Mouse (Mus musculus): ENCODE data around the gene Camk2n1.

Gene Camk2n1

DNA sequence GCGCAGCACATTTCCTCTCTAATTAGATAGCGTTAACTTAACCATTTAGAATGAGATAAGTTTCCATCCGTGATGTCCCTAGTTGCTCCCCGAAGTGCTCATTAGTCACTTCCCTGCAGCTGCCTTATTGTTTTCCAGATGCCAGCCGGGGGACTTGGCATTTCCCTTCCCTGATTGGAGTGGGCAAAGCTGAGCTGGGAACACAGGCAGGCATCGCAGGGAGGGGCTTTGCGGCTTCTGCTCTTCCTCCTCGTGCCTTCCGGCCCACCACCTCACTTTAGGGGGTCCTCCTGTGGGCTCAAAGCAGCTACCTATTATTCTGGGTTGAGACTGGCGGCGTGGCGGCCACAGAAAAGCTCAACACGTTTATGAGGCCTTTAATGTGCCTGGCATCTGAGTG lies 7.1 kb upstream of the Camk2n1 start:
- intact Hi-C loops (cut with DNase I): loop anchor here (1.0 to 5.0 kb wide), 3 partner anchors 115 to 405 kb away; no protein-coding TSS in a partner anchor

DNA sequence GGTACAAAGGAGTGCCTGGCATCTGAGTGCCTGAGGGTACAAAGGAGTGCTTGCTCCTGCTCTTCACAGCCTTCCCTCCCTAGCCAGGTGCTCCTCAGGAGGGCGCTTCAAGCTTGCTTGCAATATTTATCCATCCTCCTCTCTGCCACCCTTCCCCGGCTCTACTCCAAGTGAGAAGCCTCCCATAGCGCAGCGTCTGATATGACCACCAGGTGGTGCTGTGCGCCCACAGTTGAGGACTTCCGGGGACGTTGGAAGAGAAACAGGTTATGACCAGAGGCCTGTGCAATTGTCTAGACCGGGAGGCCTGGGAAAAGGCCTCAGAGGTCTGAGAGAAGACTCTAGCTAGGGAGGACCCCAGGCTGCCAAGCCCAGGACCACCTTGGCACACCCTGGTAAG lies 6.7 kb upstream of the Camk2n1 start:
- intact Hi-C loops (cut with DNase I): loop anchor here (1.0 to 5.0 kb wide), 3 partner anchors 115 to 405 kb away; no protein-coding TSS in a partner anchor

DNA sequence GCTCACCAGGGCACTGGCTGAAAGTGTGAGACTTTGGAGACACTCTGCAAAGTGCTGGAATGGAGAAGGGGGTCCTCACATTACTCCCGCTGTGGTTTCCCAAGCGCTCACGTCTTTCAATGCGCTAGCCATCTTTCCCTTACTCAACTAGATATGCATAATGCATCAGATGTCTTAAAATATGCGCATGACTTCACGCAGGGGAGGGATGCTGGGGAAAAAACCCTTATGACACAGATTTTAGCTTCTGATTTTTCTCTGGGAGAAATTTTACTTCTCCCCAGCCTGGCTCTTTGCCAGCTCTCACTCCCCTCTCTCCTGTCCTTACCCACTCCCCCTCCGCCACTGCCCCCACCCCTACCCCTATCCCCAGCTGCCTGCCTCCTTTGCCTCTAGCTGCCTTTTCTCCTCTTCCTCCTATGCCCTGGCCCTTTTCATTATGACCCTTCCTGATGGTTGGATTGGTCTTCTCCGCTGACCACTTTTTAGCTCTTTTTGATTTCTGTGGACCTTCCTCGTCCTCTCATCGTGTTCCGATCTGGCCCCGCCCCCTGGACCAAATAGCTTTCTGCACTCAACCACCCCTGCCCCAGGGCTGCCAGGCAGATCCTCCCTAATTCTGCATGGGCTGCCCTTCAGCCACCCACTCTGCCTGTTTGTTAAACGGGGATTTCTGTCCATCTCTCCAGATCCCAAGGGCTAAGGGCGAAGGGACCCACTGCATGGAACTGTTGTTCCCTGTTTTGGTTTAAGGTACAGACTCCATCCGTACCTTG lies 6.1 kb upstream of the Camk2n1 start:
- intact Hi-C loops (cut with DNase I): loop anchor here (1.0 to 5.0 kb wide), 3 partner anchors 114 to 404 kb away; no protein-coding TSS in a partner anchor

DNA sequence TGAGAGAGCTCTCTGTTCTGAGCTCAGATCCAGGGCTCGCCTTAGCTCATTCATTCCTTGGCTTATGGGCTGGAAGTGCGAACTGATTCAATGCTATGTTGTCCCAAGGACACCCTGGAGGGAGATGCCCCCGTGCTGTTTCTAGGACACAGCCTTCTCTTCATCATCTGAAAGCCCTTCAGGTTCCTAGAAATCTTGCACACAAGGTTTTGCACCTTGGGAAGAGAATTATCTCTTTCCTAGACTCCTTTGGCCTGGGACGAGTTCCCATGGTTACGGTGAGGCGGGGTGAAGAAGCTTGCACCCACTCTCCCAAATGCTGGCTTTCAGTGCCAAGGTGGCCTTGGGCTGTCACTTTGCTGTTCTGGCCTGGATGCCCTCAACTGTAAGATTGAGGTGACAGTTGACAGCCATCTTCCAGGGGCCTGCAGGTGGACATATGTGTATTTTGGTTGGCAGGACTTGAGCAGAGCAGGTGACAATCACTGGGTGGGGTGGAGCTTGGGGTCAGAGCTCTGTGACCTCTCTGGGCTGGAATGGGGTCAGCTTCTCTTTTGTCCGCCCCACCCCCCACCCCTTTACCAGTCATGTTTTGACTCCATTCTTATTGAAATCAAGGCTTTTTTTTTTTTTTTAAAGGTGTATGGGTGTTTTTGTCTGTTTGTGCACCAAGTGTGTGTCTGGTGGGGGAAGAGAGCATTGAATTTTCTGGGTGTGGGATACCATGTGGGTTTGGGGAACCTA lies 5.1 kb upstream of the Camk2n1 start:
- intact Hi-C loops (cut with DNase I): loop anchor here (5.0 kb wide), 1 partner anchor 403 kb away; no protein-coding TSS in a partner anchor

DNA sequence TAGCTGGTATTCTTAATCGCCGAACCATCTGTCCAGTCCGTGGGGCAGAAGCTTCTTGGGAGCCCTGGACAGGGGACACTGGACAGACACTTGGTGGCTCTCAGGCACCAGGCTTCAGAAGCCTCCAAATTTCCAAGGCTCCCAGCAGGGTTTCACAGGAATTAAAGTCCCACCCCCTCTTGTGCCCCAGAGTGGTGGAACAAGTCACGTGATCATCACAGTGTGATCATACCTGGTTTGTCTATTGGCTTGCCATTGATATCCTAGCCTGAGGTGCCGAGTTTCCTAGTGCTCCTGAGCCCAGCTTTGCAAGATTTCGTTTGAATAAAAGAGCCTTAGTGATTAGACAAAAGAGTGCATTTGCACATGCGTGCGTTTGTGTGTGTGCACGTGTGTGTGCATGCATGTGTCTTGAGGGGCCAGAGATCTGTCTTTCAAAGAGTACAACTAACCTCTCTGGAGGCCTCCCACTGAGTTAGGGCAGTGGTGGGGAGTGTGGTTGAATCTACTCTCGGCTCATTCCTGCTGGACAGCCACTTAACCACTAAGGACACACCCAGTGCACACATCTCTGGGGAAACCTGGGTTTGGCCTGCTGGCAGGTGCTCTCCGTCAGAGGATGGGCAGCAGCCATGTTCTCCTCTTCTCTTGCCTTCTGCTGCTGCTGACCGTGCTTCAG lies 4.3 kb upstream of the Camk2n1 start:
- intact Hi-C loops (cut with DNase I): loop anchor here (5.0 kb wide), 1 partner anchor 403 kb away; no protein-coding TSS in a partner anchor

DNA sequence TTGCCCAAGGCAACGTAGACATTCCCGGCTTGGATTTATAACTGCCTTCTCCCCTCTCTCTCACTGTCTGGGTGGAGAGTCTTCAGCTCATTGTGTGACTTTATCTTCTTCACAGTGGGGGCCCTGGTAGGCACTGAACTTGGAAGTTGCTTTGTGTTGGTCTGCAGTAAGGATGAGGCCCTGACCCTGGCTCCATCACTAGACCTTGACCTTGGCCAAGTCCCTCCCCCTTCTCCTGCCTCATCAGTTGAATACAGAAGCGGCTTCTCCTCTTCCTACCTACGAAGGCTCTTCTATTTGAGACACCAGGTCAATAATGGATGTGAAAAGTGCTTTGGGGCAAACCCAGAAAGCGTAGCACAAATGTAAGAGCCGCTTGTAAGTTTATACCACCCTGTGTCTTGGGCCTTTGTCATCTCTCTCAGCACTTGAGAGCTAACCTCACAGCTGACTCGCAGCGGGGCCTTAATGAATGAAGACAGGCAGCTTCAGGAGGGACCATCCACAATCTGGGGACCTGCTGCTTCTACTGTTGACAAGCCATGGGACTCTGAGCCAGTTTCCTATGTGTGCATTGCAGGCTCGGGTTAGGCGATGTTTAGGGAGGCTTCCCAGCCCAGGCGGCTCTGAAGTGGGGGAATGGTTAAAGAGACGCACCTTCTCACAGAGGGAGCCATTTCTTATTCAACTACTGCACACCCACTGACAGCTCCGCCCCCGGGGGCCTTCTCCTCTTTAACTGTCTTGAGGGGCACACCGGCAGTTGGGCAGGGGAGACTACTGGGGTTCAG lies 1.6 kb upstream of the Camk2n1 start:
- intact Hi-C loops (cut with DNase I): no loop called here

DNA sequence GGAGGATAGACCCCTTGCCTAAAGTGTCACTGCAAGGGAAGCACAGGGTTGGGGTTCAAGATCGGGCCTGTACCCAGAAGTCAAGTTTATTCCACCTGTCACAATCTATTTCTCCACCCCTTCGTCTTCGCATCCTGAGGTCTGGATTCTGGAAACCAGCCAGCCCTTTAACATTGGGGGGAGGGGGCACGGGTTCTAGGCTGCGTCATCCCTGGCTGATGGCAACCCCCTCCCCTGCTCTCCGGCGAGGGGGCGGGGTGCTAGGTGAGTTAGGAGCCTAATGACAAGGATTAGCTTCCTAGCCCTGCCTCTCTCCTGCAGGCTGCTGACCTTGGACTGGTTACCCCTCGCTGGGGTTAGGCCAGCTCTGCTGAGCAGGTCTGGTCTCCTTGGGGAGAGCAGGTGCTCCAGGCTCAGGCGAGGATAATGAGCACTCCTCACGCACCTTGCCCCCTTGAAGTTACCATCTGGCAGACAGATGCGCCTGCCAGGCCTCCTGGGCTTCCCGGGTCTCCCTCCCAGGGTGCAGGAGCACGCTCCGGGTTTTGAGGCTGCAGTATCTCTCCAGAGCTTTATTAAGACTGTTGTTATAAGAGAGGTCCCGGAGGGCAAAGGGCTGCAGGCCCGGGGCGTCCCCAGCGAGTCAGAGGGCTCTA lies 889 bp upstream of the Camk2n1 start:
- intact Hi-C loops (cut with DNase I): no loop called here

DNA sequence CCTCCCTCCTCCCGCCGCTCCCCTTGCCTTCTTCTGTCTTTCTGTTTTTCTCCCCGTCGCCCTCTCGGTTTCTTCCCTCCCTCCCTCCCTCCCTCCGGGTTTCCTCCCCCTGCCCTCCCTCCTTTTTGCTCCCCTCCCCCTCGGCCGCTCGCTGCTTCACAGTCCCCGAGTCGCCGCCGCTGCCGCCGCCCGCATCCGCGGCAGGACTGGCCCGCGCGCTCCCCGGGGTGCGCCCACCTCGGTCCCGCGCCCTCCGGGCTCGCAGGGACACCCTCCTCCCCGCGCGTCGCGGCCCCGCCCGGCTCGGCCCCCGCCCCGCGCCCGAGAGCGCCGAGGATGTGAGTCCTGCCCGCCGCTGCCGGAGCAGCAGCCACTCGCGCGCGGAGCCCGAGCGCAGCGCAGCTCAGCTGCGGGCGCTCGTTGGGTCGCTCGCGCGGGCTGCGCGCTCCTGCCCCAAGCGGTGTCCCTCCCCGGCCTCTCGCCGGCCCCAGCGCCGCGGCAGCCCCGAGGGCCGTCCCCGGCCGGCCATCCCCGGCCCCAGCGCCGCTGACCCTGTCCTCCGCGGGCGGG lies 542 bp downstream of the Camk2n1 start:
- intact Hi-C loops (cut with DNase I): no loop called here

DNA sequence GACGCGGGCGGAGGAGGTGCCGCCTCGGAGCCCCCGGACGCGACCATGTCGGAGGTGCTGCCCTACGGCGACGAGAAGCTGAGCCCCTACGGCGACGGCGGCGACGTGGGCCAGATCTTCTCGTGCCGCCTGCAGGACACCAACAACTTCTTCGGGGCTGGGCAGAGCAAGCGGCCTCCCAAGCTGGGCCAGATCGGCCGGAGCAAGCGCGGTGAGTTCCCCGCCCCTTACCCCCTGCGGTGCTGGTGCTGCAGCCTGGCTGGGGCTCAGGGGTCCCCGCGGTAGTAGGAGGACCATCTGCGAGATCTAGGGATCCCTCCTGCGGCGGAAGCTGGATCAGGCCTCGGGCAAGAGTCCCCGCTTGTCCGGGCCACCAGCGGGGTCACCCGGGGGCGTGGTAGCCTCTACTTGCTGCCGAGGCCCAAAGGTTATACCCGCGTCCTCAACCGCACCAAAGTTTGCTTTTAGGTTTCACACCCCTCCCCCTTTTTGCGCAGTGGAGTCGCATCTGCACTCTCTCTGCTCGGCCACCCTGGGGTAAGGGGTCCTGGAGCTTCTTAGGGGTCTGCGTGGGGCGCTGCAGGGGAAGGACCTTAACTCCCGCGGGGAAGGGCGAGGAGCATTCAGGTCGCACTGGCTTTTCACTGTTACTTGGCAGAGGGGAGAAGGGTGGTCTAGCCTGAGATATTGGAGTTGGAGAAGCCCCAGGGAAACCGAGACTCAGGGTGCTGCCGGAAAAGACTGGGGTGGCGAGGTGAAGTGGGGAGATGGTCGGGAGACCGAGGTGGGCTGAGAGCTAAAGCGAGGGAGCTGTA lies 1.2 kb downstream of the Camk2n1 start:
- intact Hi-C loops (cut with DNase I): no loop called here

DNA sequence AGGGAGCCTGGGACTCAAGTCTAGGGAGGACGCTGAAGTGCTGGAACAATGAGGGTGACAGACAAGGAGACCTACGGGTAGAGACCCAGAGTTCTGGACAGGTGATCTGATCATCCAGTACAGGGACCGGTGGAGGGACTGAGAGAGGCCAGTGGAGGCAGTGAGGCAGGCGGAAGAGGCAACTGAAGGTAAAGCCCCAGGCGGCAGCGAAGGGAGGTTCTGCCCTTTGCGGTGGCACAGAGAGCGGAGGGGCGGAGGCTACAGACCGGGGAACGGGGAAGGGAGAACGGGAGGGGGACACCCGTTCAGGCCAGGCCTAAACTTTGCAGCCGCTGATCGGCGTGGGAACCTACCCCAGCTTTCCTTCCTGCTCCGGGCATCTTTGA lies 1.8 kb downstream of the Camk2n1 start:
- intact Hi-C loops (cut with DNase I): no loop called here

DNA sequence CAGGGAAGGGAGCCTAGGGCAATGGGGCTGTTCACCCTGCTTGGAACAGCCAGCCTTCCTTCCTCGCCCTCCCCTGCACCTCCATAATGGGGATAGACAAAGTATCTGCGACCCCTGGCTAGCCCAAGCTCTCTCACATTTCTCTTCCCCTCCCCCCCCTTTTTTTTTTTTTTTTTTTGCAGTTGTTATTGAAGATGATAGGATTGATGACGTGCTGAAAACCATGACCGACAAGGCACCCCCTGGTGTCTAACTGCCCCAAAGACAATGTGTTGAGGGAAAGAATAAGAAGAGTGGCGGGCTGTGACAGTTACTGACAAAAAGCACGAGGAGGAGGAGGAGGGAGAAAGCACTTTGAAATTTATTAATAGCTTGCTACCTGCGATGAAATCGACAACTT lies 2.4 kb downstream of the Camk2n1 start:
- intact Hi-C loops (cut with DNase I): no loop called here

DNA sequence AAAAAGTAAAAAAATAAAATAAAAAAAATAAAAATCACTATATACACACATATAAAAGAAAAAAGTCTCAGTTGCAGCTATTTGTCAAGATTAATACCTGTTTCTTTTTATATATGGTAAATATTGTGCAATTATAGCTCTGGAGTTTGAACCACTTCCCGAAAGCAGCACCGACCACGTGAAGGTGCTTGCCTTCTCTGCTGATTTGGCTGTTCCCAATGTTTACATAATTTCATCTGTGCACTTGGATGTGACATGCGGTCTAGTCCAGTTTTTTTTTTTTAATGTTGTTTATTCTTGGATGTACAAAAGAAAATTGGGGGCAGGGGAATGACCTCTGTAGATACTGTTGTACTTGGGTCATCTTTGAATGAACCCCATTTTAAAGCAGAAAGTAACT lies 3.0 kb downstream of the Camk2n1 start:
- intact Hi-C loops (cut with DNase I): no loop called here

DNA sequence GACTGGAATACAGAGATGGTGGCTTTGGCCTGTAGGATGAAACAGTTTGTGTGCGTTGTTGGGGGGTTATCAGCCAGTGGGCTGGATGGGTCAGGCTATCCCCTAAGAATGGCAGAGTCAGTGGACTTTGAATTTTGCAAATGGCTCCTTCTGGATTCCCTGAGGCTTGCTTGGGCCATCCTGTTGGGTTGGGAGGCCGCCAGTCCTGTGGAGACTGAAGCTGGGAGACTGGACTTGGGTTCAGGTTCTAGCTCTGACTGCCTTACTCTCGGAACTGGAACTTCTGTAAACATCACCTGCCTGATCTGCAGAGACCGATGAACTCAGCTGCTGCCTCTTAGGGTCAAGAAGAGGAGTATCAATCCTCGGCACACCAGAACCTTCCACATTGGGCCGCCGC lies 4.1 kb downstream of the Camk2n1 start:
- intact Hi-C loops (cut with DNase I): no loop called here

DNA sequence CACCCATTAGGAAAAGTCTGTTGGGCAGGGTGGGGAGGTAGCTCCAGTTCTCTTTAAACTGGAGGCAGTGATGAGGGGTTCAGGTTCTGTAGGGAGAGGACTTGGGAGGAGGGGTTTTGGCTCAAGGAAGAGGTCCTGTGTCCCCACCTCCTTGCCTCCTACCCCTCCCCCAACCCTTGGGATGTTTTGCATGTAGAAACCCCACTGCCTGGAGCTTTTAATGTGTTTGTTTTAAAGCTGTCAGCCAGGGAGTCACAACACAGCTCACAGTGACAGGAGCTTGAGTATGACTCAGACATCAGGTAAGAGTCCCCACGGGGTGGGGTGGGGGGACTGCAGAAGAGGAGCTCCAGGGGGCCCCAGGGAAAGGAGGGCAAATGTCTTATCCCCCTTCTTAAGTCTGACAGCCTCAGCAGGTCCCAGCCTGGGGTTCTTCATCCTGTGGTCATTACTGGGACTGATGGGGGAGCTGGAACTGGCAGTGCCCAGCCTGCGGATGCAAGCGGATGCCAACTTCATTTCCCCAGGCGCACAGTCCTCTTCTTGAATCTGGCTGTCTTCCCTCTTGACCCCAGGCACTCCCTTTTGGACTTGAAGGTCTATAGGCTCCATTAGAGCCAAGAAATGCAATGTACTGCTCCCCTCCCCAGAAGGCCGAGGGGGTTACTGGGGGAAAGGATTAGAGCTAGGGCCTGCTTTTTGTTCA lies 4.8 kb downstream of the Camk2n1 start:
- intact Hi-C loops (cut with DNase I): no loop called here

DNA sequence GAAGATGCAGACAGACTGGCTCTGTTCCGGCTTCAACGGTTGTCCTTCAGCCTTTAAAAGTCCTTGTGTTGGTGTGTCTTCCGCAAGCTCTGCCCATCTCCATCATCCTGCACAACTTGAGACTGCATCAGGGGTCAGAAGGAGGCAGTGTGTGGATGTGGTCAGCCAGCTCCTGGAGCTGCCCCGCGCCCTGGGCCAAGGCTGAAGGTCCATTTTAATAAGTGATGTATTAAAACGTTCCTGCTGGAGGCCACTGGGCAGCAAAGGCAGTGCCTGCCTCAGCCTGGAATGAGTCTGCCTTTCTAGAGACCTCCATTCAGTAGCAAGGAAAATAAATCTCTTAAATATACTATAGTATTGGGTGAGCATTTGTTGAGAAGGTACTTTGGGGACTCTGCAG lies 5.7 kb downstream of the Camk2n1 start:
- intact Hi-C loops (cut with DNase I): no loop called here

DNA sequence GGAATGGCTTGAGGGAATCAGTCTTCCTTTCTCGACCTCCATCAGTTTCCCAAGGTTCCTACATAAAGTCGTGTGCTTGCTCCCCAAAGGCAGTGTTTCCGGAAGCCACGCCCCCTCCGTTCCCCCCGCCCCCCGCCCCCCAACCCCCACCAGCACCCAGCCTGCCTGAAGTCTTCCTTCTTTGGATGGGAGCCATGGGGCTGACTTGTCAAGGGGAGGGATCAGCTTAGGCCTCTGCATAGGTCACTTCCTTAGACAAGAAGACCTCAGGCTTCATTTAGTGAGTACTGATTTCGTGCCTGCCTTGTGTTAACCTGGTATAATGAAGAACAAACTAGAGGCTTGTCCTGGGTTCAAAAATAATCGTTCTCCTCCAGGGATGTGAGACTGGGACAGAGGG lies 6.8 kb downstream of the Camk2n1 start:
- intact Hi-C loops (cut with DNase I): no loop called here

DNA sequence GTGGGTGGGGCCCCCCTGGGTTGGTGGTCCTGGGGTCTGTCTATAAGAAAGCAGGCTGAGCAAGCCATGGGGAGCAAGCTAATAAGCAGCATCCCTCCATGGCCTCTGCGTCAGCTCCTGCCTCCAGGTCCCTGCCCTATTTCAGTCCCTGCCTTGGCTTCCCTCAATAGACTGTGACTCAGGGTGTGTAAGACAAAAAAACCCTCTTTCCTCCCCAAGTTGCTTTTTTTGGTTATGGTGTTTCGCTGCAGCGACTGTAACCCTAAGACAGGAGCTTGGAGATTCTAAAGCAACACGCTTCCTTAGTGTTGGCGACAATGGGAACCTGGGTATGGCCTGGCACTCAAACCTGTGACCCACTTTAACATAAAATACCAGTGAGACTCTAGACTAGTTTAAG lies 7.4 kb downstream of the Camk2n1 start:
- intact Hi-C loops (cut with DNase I): no loop called here

DNA sequence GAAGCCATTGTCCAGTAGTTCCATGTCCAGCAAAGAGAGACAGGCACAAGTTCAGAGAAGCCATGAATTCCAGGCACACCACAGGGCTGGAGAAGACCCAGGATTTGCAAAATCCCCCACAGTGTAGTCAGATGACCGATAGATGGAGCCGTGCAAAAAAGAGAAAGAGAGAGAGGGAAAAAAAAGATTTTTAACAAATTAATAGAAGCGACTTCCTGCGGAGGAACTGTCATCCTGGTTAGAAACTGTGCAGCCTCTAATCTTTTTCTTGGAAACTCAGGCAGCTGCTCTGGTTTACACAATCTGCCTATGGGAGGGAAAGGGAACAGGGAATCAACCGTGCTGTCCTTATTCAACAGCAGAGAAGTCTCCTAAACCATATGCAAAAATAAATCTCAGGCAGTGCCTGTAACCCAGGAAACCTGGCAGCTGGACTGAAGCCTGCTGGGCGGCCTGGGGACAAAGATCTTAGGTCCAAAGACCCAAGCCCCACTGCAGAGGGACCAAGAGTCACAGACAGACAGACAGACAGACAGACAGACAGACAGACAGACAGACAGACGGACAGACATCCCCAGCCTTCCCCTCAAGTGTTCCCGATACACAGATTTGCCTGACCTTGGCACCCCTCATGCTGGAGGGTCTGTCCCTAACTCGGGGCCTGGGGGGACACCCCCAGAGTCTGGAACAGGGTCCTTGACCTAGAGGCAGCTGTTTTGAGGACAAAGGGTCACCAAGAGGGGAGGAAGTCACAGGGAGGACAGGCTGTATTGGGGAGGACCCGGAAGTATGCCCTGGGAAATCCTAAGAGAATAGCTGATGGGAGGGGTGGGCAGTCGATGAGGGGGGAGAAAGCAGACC lies 9.1 kb downstream of the Camk2n1 start:
- intact Hi-C loops (cut with DNase I): no loop called here
